Mouse (Mus musculus) testis, adult 2 months (tissue): ENCODE measurements around the gene Tmem131l. TPM values are rescaled to one million over a fixed set of nuclear protein-coding genes. Genes with fewer than 3 reads are reported as not detected.

Experiments
- H3K27ac ChIP-seq: fragments of 200-500 bp; 2 replicates; pipeline ENCODE4 v1.5.1; 2012; ENCODE audit warnings: low read depth, low read length; ENCODE audit not compliant: control insufficient read depth, insufficient read depth
- H3K27me3 ChIP-seq: fragments of 200-500 bp; 2 replicates; pipeline ENCODE4 v1.6.1; 2012; ENCODE audit warnings: mild to moderate bottlenecking, low read length, moderate library complexity; ENCODE audit not compliant: control insufficient read depth, insufficient read depth
- H3K36me3 ChIP-seq: fragments of 200-500 bp; 2 replicates; pipeline ENCODE4 v1.6.1; 2012; ENCODE audit warnings: mild to moderate bottlenecking, low read length; ENCODE audit not compliant: control insufficient read depth, insufficient read depth
- H3K4me1 ChIP-seq: fragments of 200-500 bp; 2 replicates; pipeline ENCODE4 v1.6.1; 2012; ENCODE audit warnings: low read length; ENCODE audit not compliant: control insufficient read depth, insufficient read depth
- H3K4me3 ChIP-seq: fragments of 200-500 bp; 2 replicates; pipeline ENCODE4 v1.5.1; 2012; ENCODE audit warnings: low read depth, mild to moderate bottlenecking, low read length, moderate library complexity, mixed read lengths; ENCODE audit not compliant: control insufficient read depth
- CTCF ChIP-seq: fragments of 200-500 bp; IDR thresholded peaks from 2 replicates; pipeline ENCODE4 v1.5.1; 2012; ENCODE audit warnings: low read depth, mild to moderate bottlenecking, inconsistent platforms, low read length, moderate library complexity; ENCODE audit not compliant: control insufficient read depth, insufficient read depth, insufficient replicate concordance
- POLR2A ChIP-seq: fragments of 200-500 bp; IDR thresholded peaks from 2 replicates; pipeline ENCODE4 v1.6.1; 2012; ENCODE audit warnings: low read depth, mild to moderate bottlenecking, inconsistent platforms, low read length, moderate library complexity; ENCODE audit not compliant: control insufficient read depth
- polyA plus RNA-seq: library from polyadenylated mRNA; depleted of rRNA; stranded (reverse); fragments of >200 nt; gene quantifications from 2 replicates; pipeline ENCODE4 v1.2.3, GENCODE M21; 2012

Tmem131l gene
- polyA plus RNA-seq, 1 experiment, result 58.1 TPM

DNA sequence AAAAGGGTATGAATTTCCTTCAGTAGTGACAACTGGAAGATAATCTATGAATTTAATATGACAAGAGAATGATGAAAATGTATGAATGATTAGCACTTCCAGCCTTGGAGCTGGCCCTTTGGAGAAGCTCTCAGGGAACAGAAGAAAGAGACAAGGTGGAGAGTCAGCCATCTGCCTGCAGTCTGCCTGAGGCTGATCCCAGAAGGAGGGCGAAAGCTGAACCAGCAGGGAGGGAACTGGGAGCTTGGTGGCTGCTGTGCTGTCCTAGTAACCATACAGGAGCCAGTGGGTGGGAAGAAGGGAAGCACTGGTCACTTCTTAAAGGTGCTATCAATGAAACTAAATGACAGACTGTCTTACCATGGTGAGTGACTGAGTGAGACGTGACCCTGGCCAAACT is 74.6 kb downstream of the Tmem131l start:
- Histone ChIP-seq H3K27ac (no peak overlapping the region), H3K4me1 (no peaks in the 10 kb centered on the region), H3K4me3 (no peak overlapping the region), H3K36me3 (no peaks in the 10 kb centered on the region), H3K27me3 (no peaks in the 10 kb centered on the region)
- TF ChIP-seq POLR2A (no peak), CTCF (no peak)

DNA sequence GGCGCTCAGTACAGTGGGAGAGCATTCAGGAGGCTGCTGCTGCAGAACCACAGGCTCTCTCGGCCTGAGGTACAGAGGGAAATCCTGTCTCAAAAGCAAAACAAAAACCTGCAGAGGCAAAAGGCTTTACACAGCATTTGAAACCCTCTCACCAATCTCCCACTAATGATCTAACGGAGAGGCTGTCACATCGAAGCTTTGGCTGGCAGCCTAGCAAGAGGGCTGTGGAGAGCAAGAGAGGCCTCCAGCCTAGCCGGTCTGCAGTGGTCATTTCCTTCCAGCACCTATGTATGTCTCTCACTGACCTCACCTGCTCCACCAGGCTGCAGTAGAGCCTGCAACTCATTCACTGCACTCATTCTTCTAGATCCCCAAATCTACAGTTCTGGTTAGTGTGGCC is 76.3 kb downstream of the Tmem131l start:
- Histone ChIP-seq H3K27ac (no peak overlapping the region), H3K27me3 (no peaks in the 10 kb centered on the region), H3K36me3 (no peaks in the 10 kb centered on the region), H3K4me3 (no peak overlapping the region), H3K4me1 (no peaks in the 10 kb centered on the region)
- TF ChIP-seq POLR2A, result no peak
- TF ChIP-seq CTCF, result no peak

GRCm38 (mm10) chr3:83962571-83962970 is 77.4 kb downstream of the Tmem131l start:
- no peak for TF ChIP-seq POLR2A
- no peak for TF ChIP-seq CTCF
- no peak overlapping the region for H3K4me3 ChIP-seq
- no peaks in the 10 kb centered on the region for H3K36me3 ChIP-seq

GRCm38 (mm10) chr3:83962076-83962475 is 77.9 kb downstream of the Tmem131l start:
- no peak overlapping the region for H3K4me3 ChIP-seq
- TF ChIP-seq POLR2A, result no peak
- no peak for TF ChIP-seq CTCF
- H3K4me1 ChIP-seq, result no peaks in the 10 kb centered on the region
- H3K36me3 ChIP-seq, result no peaks in the 10 kb centered on the region
- H3K27me3 ChIP-seq, result no peaks in the 10 kb centered on the region
- no peak overlapping the region for H3K27ac ChIP-seq

More at GRCm38 (mm10) chr3:83962571-83962970, 77.4 kb downstream of the Tmem131l start:
- H3K27me3 ChIP-seq, result no peaks in the 10 kb centered on the region
- no peaks in the 10 kb centered on the region for H3K4me1 ChIP-seq
- H3K27ac ChIP-seq, result no peak overlapping the region

- Histone ChIP-seq H3K4me1 (no peaks in the 10 kb centered on the region), H3K27me3 (no peaks in the 10 kb centered on the region), H3K4me3 (no peak overlapping the region), H3K36me3 (no peaks in the 10 kb centered on the region), H3K27ac (no peak overlapping the region)
- no peak for TF ChIP-seq CTCF
- no peak for TF ChIP-seq POLR2A
Observed at GRCm38 (mm10) chr3:83958951-83959681, 80.9 kb downstream of the Tmem131l start.

- no peak overlapping the region for H3K4me3 ChIP-seq
- TF ChIP-seq CTCF, result no peak
- no peak for TF ChIP-seq POLR2A
- H3K36me3 ChIP-seq, result no peaks in the 10 kb centered on the region
- H3K4me1 ChIP-seq, result no peaks in the 10 kb centered on the region
- H3K27me3 ChIP-seq, result no peaks in the 10 kb centered on the region
- H3K27ac ChIP-seq, result no peak overlapping the region
Observed at GRCm38 (mm10) chr3:83953879-83954278, 86.1 kb downstream of the Tmem131l start.

GRCm38 (mm10) chr3:83948801-83949200 is 91.2 kb downstream of the Tmem131l start:
- TF ChIP-seq POLR2A, result no peak
- TF ChIP-seq CTCF, result no peak
- Histone ChIP-seq H3K27ac (no peak overlapping the region), H3K4me1 (no peaks in the 10 kb centered on the region), H3K27me3 (no peaks in the 10 kb centered on the region), H3K36me3 (no peaks in the 10 kb centered on the region), H3K4me3 (no peak overlapping the region)
